Mouse (Mus musculus): Measurements from ENCODE around the gene Slc43a3.

Slc43a3 gene

DNA sequence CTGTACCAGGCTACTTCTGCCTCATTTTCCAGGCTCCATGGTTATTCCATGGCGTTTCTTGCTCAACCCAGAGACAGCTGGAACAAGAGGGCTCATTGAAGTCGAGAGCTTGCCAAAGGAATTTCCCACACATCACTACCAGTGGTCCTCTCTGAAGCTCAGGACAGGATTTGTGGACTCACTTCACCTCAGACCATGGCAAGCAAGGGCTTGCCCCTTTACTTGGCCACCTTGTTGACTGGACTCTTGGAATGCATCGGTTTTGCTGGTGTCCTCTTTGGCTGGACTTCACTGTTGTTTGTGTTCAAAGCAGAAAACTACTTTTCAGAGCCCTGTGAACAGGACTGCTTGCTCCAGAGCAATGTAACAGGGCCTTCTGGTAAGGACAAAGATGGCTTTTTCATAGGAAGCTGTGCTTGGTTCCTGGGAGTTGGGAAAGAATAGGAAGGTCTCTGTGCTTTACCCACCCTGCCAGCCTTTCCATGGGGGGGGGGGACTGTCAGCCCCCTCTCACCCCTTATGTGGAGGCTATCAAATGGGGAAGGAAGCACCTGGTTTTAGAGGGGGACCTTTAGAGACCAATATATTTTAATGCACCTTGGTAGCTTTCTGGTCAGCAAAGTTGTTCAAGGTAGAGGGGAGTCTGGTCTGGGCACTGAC is 1.2 kb downstream of the Slc43a3 start:
- DNase-seq (ENCODE audit: low read depth, low spot score): no peak

DNA sequence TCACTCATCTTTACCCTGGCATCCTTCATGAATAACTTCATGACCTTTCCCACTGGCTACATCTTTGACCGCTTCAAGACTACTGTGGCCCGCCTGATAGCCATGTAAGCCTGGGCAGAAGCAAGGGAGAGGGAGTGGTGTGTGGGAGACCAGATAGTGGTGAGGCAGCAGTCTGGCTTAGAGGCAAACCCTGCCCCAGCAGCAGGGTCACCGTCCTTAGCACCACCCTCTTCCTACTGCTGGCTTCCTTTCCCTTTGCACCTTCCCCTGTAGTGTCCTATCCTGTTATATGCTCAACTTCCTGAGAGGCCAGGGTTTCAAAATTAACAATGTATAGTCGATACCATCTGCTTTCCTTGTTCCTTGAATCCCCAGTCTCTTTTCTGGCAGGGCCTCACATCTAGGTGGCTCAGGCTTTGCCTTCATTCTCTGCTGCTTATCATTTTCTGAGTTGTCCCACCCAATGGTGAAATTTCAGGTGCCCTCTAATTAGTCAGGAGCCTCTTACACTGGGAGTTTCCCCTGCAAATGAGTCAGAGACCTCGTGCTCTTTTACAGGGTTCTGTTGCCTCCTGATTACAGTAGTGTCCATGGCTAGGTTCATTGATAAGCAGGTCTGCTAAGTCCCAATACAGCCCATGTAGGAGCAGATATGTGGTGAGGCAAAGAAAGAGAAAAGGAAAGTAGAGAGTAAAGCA is 2.0 kb downstream of the Slc43a3 start:
- DNase-seq (ENCODE audit: low read depth, low spot score): no peak

DNA sequence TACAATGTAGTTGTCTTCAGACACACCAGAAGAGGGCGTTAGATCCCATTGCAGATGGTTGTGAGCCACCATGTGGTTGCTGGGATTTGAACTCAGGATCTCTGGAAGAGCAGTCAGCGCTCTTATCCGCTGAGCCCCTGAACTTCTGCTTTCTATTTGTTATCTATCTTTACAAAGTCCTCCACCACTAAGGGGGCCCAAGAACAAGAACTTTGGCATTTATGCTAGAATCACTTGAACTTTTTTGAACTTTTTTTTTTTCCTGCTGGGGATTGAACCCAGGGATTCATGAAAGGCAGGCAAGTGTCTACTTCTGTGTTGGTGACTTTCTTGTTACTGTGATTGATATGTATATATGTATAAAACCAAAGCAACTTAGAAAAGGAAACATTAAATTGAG is 2.9 kb downstream of the Slc43a3 start:
- no peak for DNase-seq (ENCODE audit: low read depth, low spot score)

DNA sequence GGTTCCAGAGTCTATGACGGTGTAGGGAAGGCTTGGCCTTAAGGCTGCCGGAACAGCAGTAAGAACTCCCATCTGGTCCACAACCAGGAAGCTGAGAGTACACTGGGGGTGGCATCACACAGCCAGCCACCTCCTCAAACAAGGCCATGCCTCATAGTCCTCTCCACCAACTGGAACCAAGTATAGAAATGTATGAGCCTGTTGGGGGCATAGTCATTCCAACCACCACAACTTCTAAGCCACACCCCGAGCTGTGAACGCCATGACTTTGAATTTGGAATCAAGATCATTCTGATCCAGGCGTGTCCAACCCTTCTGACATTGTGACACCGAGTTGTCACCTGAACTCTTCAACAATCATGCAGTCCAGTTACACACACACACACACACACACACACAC is 3.3 kb downstream of the Slc43a3 start:
- DNase-seq (ENCODE audit: low read depth, low spot score): no peak

DNA sequence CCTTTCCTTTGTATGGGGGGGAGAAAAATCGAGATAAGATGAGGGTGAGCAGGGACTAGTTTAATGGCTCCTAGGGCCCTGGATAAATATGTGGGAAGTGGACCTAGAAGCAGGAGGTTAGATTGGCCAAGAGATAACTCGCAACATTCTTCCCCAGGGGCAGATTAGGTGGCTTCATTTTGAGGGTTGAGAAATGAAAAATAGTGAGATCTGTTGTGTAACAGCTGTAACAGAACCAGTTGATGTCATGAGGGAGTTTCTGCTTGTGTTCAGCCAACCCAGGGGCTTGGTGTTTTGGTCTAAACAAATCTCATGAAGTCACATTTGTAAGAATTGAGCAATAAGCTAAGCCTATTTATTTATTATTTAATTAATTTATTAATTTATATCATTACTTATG is 5.0 kb downstream of the Slc43a3 start:
- no peak for DNase-seq (ENCODE audit: low read depth, low spot score)

DNA sequence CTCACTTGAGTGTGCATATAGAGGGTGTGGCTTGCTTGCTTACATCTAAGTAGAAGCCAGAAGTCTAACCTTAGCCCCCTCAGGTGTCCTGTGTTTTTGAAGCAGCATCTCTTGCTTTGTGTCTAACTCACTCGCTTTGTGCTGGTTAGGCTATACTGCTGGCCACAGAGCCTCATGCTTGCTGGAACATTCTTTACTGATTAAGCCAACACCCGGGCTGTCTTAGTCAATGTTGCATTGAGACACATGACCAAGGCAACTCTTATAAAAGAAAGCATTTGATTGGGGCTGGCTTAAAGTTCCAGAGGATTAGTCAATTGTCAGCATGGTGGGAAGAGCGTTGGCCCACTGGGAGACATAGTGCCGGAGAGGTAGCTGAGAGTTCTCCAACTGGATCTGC is 5.4 kb downstream of the Slc43a3 start:
- DNase-seq (ENCODE audit: low read depth, low spot score): no peak

DNA sequence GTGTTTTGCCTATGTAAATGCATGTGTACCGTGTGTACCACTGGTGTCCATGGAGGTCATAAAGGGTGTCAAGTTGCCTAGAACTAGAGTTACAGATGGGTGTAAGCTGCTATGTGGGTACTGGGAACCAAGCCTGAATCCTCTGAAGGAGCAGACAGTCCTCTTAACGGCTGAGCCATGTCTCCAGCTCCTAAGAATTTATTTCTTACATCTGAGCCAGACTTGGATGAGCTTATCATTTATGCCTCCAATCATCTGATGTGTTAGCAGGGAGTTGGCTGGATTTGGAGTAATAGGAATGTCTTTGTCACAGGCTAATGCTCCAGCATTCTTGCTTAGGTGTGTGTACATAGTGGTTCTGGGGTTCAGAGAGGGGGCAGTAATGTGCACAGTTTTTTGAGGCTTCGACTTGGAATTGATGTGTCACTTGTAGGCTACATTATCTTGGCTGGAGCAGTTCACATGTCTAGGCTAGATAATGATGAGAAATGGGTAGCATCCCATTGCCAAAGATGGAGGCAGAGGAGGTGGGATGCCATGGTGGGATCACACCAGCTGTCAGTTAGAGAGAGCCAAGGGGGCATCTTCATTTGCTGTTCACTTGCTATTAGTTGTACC is 10.9 kb downstream of the Slc43a3 start:
- DNase-seq (ENCODE audit: low read depth, low spot score): no peak

DNA sequence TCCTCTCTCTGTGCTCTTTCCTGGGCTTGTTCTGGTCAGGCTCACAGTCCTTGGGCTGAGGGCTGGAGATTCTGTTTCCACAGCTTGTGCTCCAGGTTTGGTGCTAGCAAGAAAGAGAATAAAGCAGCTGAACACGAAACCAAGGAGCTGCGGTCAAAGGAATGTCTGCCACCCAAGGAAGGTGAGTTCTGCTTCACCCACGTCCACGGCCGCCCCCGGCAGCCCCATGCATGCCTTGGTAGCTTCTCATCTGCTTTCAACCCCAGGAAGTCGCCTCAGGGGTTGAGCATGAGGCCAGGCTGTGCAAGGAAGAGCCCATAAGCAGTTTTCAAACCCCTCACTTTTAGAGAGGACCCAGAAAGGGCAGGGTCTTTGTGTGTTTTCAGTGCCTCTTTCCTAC is 11.9 kb downstream of the Slc43a3 start:
- DNase-seq (ENCODE audit: low read depth, low spot score): no peak

DNA sequence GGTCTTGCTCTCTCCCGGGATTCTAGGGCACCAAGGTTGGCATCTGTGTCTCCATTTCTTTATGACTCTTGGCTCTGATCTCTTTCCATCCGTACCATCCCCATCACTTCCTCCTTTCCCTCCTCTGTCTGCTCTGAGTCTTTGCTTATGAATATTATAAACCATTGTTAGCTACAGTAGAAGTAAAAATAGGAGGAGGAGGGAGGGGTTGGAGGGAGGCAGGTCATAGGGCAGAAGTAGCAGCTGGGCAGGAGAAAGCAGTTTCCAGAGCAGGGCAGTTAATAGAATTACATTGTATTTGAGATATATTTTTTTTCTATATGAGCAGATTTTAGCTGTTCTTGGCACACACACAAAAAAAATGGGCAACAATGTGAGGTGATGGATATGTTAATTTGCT is 12.3 kb downstream of the Slc43a3 start:
- DNase-seq (ENCODE audit: low read depth, low spot score): no peak

DNA sequence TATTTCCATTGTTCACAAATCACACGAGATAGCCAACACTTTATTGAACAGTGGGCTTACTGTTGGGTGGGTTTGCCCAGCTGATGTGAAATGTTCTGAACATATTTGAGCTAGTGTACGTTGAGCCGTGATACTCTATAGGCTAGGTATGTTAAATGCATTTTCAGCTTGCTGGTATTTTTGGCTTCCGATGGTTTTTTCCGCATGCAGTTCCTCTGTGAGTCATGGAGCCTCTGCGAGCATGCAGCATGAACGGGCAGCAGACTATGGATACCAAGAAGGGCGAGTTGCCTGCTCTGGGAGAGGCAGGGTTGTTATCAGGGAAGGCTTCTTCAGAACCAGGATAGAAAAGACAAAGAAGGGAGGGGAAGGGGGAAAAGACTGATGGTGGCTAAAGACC is 14.6 kb downstream of the Slc43a3 start:
- DNase-seq (ENCODE audit: low read depth, low spot score): no peak

DNA sequence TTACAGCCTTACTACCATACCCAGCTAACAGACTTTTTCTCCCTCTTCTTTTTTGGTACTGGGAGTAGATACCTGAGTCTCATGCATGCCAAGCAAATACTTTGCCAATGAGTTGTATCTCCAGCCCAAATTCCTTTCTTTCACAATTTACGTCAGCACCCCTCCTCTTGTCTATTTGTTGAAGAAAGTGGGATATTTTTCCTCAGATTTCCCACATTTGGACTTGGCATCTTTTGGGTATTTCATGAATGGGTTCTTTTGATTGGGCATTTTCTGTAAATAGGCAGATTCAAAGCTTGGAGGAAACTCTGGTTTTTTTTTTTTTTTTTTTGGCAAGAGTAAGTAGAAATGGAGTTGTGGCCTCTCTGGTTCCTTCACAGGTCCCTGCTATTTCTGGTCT is 15.9 kb downstream of the Slc43a3 start:
- DNase-seq (ENCODE audit: low read depth, low spot score): no peak

DNA sequence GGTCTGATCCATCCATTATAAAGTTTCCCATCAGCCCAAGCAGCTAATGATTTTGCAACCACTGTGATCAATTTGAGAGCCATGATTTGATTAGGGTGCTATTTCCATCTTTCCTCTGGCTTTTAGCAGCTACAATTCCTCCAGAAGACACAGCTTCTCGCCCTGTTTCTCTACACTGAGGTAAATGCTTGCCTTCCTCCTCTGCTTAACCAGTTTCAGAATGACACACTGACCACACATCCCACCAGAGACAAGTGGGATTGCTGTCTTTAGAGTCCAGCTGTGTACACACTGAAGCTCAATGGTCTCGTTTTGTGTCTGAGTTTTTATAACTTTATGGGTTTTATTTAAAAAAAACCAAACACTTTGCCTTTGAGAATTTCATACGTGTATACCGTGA is 16.3 kb downstream of the Slc43a3 start:
- no peak for DNase-seq (ENCODE audit: low read depth, low spot score)

DNA sequence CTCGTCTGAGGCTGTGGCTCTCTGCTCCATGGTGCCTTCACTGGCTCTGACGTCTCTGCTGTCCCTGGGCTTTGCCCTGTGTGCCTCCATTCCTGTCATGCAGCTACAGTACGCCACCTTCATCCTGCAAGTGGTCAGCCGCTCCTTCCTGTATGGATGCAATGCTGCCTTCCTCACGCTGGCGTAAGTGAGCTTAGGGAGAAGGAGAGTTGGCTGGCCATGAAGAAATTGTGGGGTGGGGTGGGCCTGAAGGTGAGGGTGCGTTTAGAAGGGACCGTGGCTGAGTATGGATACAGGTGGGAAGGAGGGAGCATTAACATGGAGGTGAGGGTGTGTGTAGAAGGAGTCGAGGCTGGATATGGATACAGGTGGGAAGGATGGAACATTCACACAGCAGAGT is 19.1 kb downstream of the Slc43a3 start:
- DNase-seq (ENCODE audit: low read depth, low spot score): no peak

DNA sequence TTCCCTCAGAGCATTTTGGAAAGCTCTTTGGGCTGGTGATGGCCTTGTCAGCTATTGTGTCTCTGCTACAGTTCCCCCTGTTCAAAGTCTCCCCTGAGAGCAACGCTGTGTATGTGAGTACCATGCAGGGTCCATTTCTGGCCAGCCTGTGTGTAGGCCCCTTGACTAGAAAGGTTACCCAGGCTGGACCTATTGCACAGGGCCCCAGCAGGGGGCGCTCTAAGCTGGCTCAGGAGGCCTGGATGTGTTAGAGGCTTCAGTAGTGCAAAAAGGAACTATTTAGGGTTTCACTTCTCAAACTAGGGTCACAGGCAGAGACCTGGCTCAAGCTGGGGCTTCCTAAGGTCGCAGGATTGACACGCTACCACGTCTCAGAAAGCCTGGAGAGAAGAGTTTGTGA is 19.9 kb downstream of the Slc43a3 start:
- DNase-seq (ENCODE audit: low read depth, low spot score): peak; percentile 47

DNA sequence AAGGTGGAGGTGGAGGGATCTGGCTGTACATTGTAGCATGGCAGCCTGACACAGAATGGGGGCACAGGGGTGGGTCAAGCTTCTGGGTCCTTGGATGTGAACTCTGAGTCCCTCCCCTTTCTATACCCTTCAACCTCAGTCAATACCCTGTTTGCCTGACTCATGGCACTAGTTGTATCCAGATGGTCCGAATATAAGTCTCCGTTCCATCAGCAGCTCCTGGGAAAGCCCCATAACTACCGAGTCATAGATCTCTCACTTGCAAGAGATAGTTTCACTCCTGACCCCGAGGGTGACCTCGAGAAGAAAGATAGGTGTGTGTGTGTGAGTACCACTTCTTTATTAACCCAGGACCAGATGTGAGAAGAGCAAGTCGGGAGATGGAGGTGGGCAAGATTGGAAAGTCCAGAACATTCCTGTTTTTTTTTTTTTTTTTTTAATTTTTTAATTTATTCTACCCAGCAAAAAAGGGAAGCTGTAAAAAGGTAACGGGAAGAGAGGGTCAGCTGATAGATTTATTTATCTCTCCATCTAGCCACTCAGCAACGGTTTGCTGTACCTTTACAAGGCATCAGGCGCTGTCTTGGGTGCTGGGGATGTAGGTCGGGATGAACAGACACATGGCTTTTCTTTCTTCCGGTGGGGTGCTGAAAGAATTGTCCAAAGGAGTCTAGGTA is 22.3 kb downstream of the Slc43a3 start:
- DNase-seq (ENCODE audit: low read depth, low spot score): no peak

DNA sequence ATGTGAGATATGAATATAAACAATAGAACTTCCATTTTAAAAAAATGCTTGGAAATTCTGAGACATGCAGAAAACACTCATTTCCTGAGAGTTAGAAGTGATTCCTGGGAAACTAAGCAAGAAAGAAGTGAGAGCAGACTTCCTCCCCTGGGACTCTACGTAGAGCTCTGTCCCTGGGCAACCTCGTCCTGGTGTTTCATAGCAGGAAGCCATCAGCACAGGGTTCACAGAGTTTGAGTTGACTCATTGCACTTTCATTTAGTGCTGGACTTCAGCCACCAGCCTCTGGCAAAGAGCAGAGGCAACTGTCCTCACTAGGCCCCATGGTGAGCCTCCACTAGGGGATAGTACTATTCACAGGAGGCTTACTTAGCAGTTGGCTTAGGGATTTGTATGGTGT is 24.9 kb downstream of the Slc43a3 start:
- DNase-seq (ENCODE audit: low read depth, low spot score): no peak

DNA sequence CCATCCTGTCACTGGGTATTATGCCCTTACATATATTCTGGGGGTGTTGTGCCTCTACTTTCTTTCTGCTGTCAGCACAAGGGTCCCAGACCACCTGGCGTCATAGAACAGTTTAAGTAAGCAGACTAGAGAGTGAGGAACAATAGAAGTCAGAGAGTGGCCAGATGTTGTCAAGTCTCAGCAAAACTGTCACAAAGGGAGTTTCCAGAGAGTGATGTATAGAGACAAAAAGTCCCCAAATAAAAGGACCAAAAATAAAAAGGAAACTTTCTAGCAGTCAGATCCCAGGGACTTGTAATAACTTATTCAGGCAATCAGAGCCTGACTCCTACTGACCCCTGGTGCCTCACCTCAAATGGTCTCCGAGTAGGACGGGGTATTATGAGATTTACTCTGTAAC is 25.5 kb downstream of the Slc43a3 start:
- DNase-seq (ENCODE audit: low read depth, low spot score): no peak

DNA sequence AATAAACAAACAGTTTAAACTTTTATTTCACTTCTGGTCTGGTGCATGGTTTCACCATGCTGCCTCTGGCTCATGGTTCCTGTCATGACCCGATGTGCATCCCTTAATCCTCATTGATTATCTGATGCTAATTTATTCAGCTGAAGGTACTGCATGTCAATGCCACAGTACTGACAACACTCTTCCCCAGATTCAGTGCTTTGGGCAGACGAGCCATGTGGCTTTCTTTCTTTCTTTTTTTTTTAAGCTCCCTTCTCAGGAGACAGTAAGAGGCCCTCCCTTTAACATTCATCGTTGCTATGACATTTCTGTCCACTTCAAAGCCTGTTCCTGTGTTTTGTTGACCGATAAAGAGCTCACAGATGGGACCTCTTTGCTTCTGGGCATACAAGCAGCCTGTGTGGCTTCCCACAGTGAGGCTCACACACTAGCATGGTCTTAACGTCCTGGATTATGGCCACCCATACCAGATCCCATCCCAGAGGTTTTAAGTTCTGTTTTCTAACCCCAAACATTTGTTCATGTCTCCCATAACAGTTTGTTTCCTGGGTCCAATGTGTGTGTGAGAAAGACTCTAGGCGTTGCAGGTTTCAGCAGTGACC is 26.6 kb downstream of the Slc43a3 start:
- no peak for DNase-seq (ENCODE audit: low read depth, low spot score)

DNA sequence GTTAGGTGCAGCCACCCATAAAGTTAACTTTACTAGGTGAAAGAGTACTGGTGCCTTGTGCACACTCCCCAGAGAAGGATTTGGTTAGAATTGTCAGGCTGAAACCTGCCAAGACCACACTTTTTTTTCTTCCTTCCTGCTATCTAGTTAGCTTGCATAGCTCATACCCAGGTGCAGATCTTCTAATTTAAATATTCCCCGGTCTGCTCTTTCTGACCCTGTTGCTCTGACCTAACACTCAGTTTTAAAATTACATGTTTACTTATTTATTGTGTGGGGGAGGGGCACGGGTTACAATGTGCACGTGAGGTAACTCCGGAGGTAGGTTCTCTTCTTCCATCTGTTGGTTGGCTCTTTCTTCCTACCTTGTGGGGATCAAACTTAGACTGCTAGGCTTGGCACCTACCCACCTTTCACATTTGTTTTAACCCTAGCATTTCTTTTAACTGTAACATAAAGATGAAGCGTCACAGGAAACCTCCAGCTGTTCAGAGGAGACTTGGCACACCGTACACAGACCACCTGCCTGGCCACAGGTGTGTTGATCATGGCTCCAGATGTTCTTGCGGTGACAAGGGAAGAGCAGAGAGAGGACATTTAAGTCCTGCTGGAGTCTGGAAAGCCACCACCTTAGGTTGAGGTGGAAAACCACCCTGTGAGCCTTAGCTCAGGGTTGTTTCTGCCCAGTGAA is 27.9 kb downstream of the Slc43a3 start:
- no peak for DNase-seq (ENCODE audit: low read depth, low spot score)

DNA sequence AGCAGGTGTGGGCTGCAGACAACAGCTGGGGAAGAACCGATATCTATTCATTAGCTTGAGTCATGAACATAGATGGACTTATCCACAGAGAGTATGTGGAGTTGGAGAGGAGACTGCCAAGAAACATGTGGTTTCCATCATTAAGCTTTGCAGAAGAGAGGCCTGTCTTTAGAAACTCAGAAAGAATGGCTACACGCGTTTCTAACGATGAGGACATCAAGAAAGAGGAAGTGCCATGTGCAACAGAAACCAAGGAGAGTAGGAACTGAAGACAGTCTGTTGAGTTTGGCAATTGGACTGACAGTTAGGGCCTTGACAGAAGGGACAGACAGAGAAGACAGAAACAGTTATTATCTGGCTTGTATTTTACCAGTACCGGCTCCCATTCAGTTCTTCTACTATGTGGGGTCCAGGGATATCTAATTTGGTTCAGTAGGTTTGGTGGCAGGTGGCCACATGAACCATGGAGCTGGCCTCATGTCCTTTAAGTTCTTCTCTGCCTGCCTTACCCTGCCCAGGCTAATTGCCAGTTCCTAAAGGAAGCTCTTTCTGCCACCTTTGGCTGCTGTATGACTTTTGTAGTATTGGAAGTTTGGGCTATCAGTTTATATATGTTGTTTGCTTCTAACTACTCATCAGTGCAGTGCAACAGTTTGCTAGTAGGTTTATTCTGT is 31.1 kb downstream of the Slc43a3 start:
- no peak for DNase-seq (ENCODE audit: low read depth, low spot score)

DNA sequence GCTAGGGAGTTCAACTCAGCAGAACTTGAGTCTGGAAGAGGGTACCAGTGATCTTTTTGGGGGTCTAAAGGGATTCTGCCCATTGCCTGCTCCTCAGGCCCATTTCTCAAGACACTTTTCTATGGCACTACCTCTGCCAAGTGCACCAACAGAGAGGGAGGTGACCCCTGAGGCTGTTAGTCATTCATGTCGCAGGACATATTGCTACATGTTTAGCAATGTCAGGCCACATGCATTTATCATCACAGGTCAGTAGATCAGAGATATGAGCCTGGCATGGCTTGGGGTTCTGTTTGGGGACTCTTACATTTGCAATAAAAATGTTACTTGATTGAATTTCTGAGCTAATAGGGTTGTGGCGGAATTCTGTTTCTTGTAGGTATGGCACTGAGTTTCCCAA is 39.2 kb downstream of the Slc43a3 start:
- DNase-seq (ENCODE audit: low read depth, low spot score): no peak

All from R1 (cell line).